Mouse (Mus musculus) midbrain, embryonic 15.5 days (tissue): Measurements from ENCODE around the gene 1810010H24Rik. TPM values are rescaled to one million over a fixed set of nuclear protein-coding genes. Genes with fewer than 3 reads are reported as not detected.

Experiments
- ATAC-seq: fragments of 200-750 bp; cut with Nextera tagmentation; replicated peaks from 2 replicates; pipeline ENCODE4 v1.8.0; 2017; ENCODE audit warnings: moderate TSS enrichment
- H3K27ac ChIP-seq: fragments of 300-500 bp; sonication (generic); 2 replicates; pipeline ENCODE4 v1.5.1; 2015; ENCODE audit warnings: mild to moderate bottlenecking, inconsistent platforms
- H3K27me3 ChIP-seq: fragments of 300-500 bp; sonication (generic); replicated peaks from 2 replicates; pipeline ENCODE4 v1.6.1; 2015; ENCODE audit warnings: inconsistent platforms
- H3K36me3 ChIP-seq: fragments of 300-500 bp; sonication (generic); replicated peaks from 2 replicates; pipeline ENCODE4 v1.6.1; 2015; ENCODE audit warnings: inconsistent platforms
- H3K4me1 ChIP-seq: fragments of 300-500 bp; sonication (generic); 2 replicates; pipeline ENCODE4 v1.6.1; 2015; ENCODE audit warnings: inconsistent platforms
- H3K4me2 ChIP-seq: fragments of 300-500 bp; sonication (generic); 2 replicates; pipeline ENCODE4 v1.6.1; 2015; ENCODE audit warnings: inconsistent platforms, mild to moderate bottlenecking, moderate library complexity
- H3K4me3 ChIP-seq: fragments of 300-500 bp; sonication (generic); 2 replicates; pipeline ENCODE4 v1.5.1; 2015; ENCODE audit warnings: mild to moderate bottlenecking, inconsistent platforms
- H3K9ac ChIP-seq: fragments of 300-500 bp; sonication (generic); 2 replicates; pipeline ENCODE4 v1.6.1; 2015; ENCODE audit warnings: mild to moderate bottlenecking, inconsistent platforms
- H3K9me3 ChIP-seq: fragments of 300-500 bp; sonication (generic); 2 replicates; pipeline ENCODE4 v1.6.1; 2016; ENCODE audit warnings: inconsistent platforms
- WGBS: fragments of 180-500 bp; shearing (Covaris S2); methylation state at CpG from one replicate; pipeline ENCODE4 v1.1.7; 2015; ENCODE audit warnings: mixed read lengths; 5-methylcytosine and 5-hydroxymethylcytosine counted together
- polyA plus RNA-seq: library from polyadenylated mRNA; unstranded; fragments of >200 nt; fragmentation: Nextera tagmentation; extraction: Ambion mirVana; gene quantifications from 2 replicates; pipeline ENCODE4 v1.2.1, GENCODE M21; 2015

Gene 1810010H24Rik
- polyA plus RNA-seq, 1 experiment from 2014 or later = 6.9 TPM

GRCm38 (mm10) chr11:107028754-107029153 lies 3.3 kb downstream of the 1810010H24Rik start:
- Histone ChIP-seq H3K36me3 (no peaks in the 10 kb centered on the region), H3K27ac (peak overlapping the region; percentile 91), H3K4me2 (peak overlapping the region; percentile 78), H3K9ac (peak overlapping the region; percentile 65), H3K27me3 (no peaks in the 10 kb centered on the region), H3K9me3 (no peaks in the 10 kb centered on the region), H3K4me1 (peaks cover 29% of the 10 kb centered on the region), H3K4me3 (peak overlapping the region; percentile 61)
- no peak for ATAC-seq
- WGBS = 77% methylated on average over 6 of the region's 6 CpGs

- Histone ChIP-seq H3K4me2 (no peak overlapping the region), H3K36me3 (no peaks in the 10 kb centered on the region), H3K27ac (no peak overlapping the region), H3K9me3 (no peaks in the 10 kb centered on the region), H3K4me1 (peaks cover 26% of the 10 kb centered on the region), H3K4me3 (no peak overlapping the region), H3K9ac (no peak overlapping the region), H3K27me3 (no peaks in the 10 kb centered on the region)
- WGBS = 57% methylated on average over 19 of the region's 19 CpGs
- no peak for ATAC-seq
These were observed 4.1 kb downstream of the 1810010H24Rik start for GRCm38 (mm10) chr11:107029536-107029935.

- WGBS = 10% methylated on average over 7 of the region's 7 CpGs
- no peaks in the 10 kb centered on the region for H3K9me3 ChIP-seq
- H3K9ac ChIP-seq = no peak overlapping the region
- no peaks in the 10 kb centered on the region for H3K27me3 ChIP-seq
- H3K4me3 ChIP-seq = no peak overlapping the region
- H3K4me1 ChIP-seq = peaks cover 5% of the 10 kb centered on the region
- ATAC-seq = no peak
- H3K27ac ChIP-seq = no peak overlapping the region
- 0 out of 2 replicates have a peak, but pooled peaks cover 6% of the 10 kb centered on the region for H3K36me3 ChIP-seq
- no peak overlapping the region for H3K4me2 ChIP-seq
These were observed 6.2 kb downstream of the 1810010H24Rik start for GRCm38 (mm10) chr11:107031635-107032034.

GRCm38 (mm10) chr11:107034085-107034810 lies 8.8 kb downstream of the 1810010H24Rik start:
- peaks cover 21% of the 10 kb centered on the region; the same call in 1 of the 2 replicates for H3K36me3 ChIP-seq
- H3K4me1 ChIP-seq = no peaks in the 10 kb centered on the region
- H3K9ac ChIP-seq = no peak overlapping the region
- ATAC-seq = no peak
- no peaks in the 10 kb centered on the region for H3K9me3 ChIP-seq
- WGBS = 90% methylated on average over 10 of the region's 10 CpGs
- H3K4me3 ChIP-seq = no peak overlapping the region
- no peaks in the 10 kb centered on the region for H3K27me3 ChIP-seq
- H3K4me2 ChIP-seq = no peak overlapping the region
- H3K27ac ChIP-seq = no peak overlapping the region

- H3K9me3 ChIP-seq = no peaks in the 10 kb centered on the region
- no peak for ATAC-seq
- WGBS = 97% methylated on average over 5 of the region's 5 CpGs
- H3K27ac ChIP-seq = no peak overlapping the region
- no peaks in the 10 kb centered on the region for H3K27me3 ChIP-seq
- H3K4me3 ChIP-seq = no peak overlapping the region
- H3K4me1 ChIP-seq = no peaks in the 10 kb centered on the region
- H3K9ac ChIP-seq = no peak overlapping the region
- H3K36me3 ChIP-seq = peaks cover 35% of the 10 kb centered on the region
- H3K4me2 ChIP-seq = no peak overlapping the region
These were observed 13.9 kb downstream of the 1810010H24Rik start for GRCm38 (mm10) chr11:107039417-107039816.

- Histone ChIP-seq H3K9me3 (no peaks in the 10 kb centered on the region), H3K27ac (no peak overlapping the region), H3K4me1 (no peaks in the 10 kb centered on the region), H3K27me3 (no peaks in the 10 kb centered on the region), H3K4me2 (no peak overlapping the region), H3K36me3 (peaks cover 38% of the 10 kb centered on the region), H3K9ac (no peak overlapping the region), H3K4me3 (no peak overlapping the region)
- 95% methylated on average over 3 of the region's 3 CpGs for WGBS
- ATAC-seq = no peak
These were observed 15.9 kb downstream of the 1810010H24Rik start for GRCm38 (mm10) chr11:107041396-107041795.

GRCm38 (mm10) chr11:107043361-107043760 lies 17.9 kb downstream of the 1810010H24Rik start:
- 95% methylated on average over 11 of the region's 11 CpGs for WGBS

GRCm38 (mm10) chr11:107044321-107044720 lies 18.8 kb downstream of the 1810010H24Rik start:
- no peaks in the 10 kb centered on the region for H3K9me3 ChIP-seq
- H3K4me3 ChIP-seq = no peak overlapping the region
- H3K9ac ChIP-seq = no peak overlapping the region
- H3K4me2 ChIP-seq = no peak overlapping the region
- H3K27ac ChIP-seq = 0 out of 2 replicates have a peak overlapping the region, but pooled peaks have one; percentile 25
- H3K4me1 ChIP-seq = no peaks in the 10 kb centered on the region
- ATAC-seq = peak; percentile 42; the same call in 1 of the 2 replicates
- 55% methylated on average over 5 of the region's 5 CpGs for WGBS
- H3K36me3 ChIP-seq = peaks cover 26% of the 10 kb centered on the region
- no peaks in the 10 kb centered on the region for H3K27me3 ChIP-seq

More at GRCm38 (mm10) chr11:107043361-107043760, 17.9 kb downstream of the 1810010H24Rik start:
- Histone ChIP-seq H3K36me3 (peaks cover 31% of the 10 kb centered on the region), H3K4me2 (no peak overlapping the region), H3K9ac (no peak overlapping the region), H3K27ac (no peak overlapping the region), H3K4me1 (no peaks in the 10 kb centered on the region), H3K9me3 (no peaks in the 10 kb centered on the region), H3K4me3 (no peak overlapping the region), H3K27me3 (no peaks in the 10 kb centered on the region)
- no peak for ATAC-seq

GRCm38 (mm10) chr11:107045546-107045945 lies 20.1 kb downstream of the 1810010H24Rik start:
- Histone ChIP-seq H3K4me3 (no peak overlapping the region), H3K4me1 (no peaks in the 10 kb centered on the region), H3K27me3 (no peaks in the 10 kb centered on the region), H3K9ac (no peak overlapping the region), H3K27ac (no peak overlapping the region), H3K4me2 (no peak overlapping the region), H3K36me3 (peaks cover 26% of the 10 kb centered on the region), H3K9me3 (no peaks in the 10 kb centered on the region)
- no peak for ATAC-seq
- 87% methylated on average over 4 of the region's 4 CpGs for WGBS

GRCm38 (mm10) chr11:107046766-107047620 lies 21.5 kb downstream of the 1810010H24Rik start:
- H3K36me3 ChIP-seq = peaks cover 30% of the 10 kb centered on the region

GRCm38 (mm10) chr11:107054870-107055269 lies 29.4 kb downstream of the 1810010H24Rik start:
- Histone ChIP-seq H3K9me3 (no peaks in the 10 kb centered on the region), H3K27ac (no peak overlapping the region), H3K36me3 (peaks cover 70% of the 10 kb centered on the region), H3K4me2 (no peak overlapping the region), H3K27me3 (no peaks in the 10 kb centered on the region), H3K4me1 (no peaks in the 10 kb centered on the region), H3K4me3 (no peak overlapping the region), H3K9ac (no peak overlapping the region)
- no peak for ATAC-seq
- 95% methylated on average over 6 of the region's 6 CpGs for WGBS

More at GRCm38 (mm10) chr11:107046766-107047620, 21.5 kb downstream of the 1810010H24Rik start:
- no peak overlapping the region for H3K4me3 ChIP-seq
- no peaks in the 10 kb centered on the region for H3K27me3 ChIP-seq
- no peak overlapping the region for H3K27ac ChIP-seq
- H3K4me1 ChIP-seq = no peaks in the 10 kb centered on the region
- WGBS = 92% methylated on average over 15 of the region's 15 CpGs
- no peak for ATAC-seq
- no peak overlapping the region for H3K9ac ChIP-seq
- no peaks in the 10 kb centered on the region for H3K9me3 ChIP-seq
- H3K4me2 ChIP-seq = no peak overlapping the region

- Histone ChIP-seq H3K4me3 (no peak overlapping the region), H3K4me1 (no peaks in the 10 kb centered on the region), H3K27me3 (no peaks in the 10 kb centered on the region), H3K9me3 (no peaks in the 10 kb centered on the region), H3K27ac (no peak overlapping the region), H3K9ac (no peak overlapping the region), H3K4me2 (no peak overlapping the region), H3K36me3 (peaks cover 85% of the 10 kb centered on the region)
- no peak for ATAC-seq
- WGBS = 91% methylated on average over 6 of the region's 6 CpGs
These were observed 31.9 kb downstream of the 1810010H24Rik start for GRCm38 (mm10) chr11:107057391-107057790.
